Mouse (Mus musculus): ENCODE measurements at regions not wholly inside any gene's neighbourhood (a gene's known extent, or its start where the extent isn't known, plus 50 kb on each side); places are given as distances from the start of the nearest gene placed in this dataset.

- TF ChIP-seq POLR2A (IDR thresholded peaks at IDR 0.05; ENCODE audit: low read depth, low read length) (no peak), CTCF (IDR thresholded peaks at IDR 0.05; ENCODE audit: extremely low read depth, insufficient read depth, insufficient read length, insufficient replicate concordance) (no peak)
Observed at GRCm38 (mm10) chr11:22622496-22622997, 110.7 kb downstream of the Tmem17 start.

Measured in spleen, adult 2 months (tissue).